Mouse (Mus musculus): ENCODE data around the gene Cep290.

DNA sequence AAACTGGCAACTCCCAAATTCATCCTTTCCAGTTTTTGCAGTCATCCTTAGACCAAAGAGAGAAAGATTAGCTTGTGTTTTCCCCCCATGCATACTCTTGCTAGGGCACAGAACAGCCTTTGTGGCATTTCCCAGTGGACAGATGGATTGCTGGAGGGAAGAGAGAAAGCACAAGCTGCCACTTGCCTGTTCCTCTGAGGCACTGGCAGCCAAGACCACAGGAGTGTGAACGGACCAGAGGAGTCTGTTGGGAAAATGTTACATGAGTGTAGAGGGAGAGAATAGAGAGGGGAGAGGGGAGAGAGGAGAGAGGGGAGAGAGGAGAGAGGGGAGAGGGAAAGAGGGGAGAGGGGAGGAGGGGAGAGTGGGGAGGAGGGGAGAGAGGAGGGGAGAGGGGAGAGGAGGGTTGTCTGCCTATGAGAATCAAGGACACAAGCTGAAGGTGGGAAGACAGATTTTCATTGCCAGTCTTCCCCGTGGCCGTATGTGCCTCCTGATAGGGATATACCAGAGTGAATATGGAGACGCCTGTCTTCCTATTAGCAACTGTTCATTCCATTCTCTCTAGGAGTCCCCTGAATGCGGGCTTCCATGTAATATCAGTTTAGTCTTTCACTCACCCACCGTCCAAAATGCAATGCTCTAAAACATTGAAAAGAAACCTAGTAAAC, 130.0 kb downstream of the Cep290 start:
- TF ChIP-seq CTCF (IDR thresholded peaks at IDR 0.05) = no peak
- no peak for TF ChIP-seq EP300 (IDR thresholded peaks at IDR 0.05)
